Mouse (Mus musculus): ENCODE results near the gene Fcna.
A peak's percentile ranks its signal among the peaks of the same experiment; 100 is the strongest.

Gene Fcna

GRCm38 (mm10) chr2:25576965-25577891, 50.6 kb downstream of the Fcna start:
- Histone ChIP-seq H3K36me3 (ENCODE audit: control insufficient read depth, insufficient read depth, low read length, poor library complexity, severe bottlenecking) (no peaks in the 10 kb centered on the region), H3K27me3 (ENCODE audit: control insufficient read depth, insufficient read depth, low read length, poor library complexity, severe bottlenecking) (no peaks in the 10 kb centered on the region)
- DNase-seq (ENCODE audit: low read depth, low spot score), result peak; percentile 46

GRCm38 (mm10) chr2:25576028-25576850, 51.6 kb downstream of the Fcna start:
- DNase-seq (ENCODE audit: low read depth, low spot score), result no peak
- no peaks in the 10 kb centered on the region for H3K36me3 ChIP-seq (ENCODE audit: control insufficient read depth, insufficient read depth, low read length, poor library complexity, severe bottlenecking)
- no peaks in the 10 kb centered on the region for H3K27me3 ChIP-seq (ENCODE audit: control insufficient read depth, insufficient read depth, low read length, poor library complexity, severe bottlenecking)

- no peaks in the 10 kb centered on the region for H3K36me3 ChIP-seq (ENCODE audit: control insufficient read depth, insufficient read depth, low read length, poor library complexity, severe bottlenecking)
- peak; percentile 46 for DNase-seq (ENCODE audit: low read depth, low spot score)
- no peaks in the 10 kb centered on the region for H3K27me3 ChIP-seq (ENCODE audit: control insufficient read depth, insufficient read depth, low read length, poor library complexity, severe bottlenecking)
Measured at GRCm38 (mm10) chr2:25575432-25576027, 52.3 kb downstream of the Fcna start.

Measured in splenic B cell, adult 2 months (primary cell).